Mouse (Mus musculus) heart, adult 2 months (tissue): Measurements from ENCODE around the gene Cfap161. TPM values are rescaled to one million over a fixed set of nuclear protein-coding genes. Genes with fewer than 3 reads are reported as not detected.
A peak's percentile ranks its signal among the peaks of the same experiment; 100 is the strongest.

Source experiments
- DNase-seq, 2 experiments: peaks; one replicate each; pipeline ENCODE4 v3.0.0; 2021
- H3K27ac ChIP-seq: fragments of 200-600 bp; 2 replicates; pipeline ENCODE4 v1.8.1; 2022
- H3K27me3 ChIP-seq: fragments of 200-500 bp; 2 replicates; pipeline ENCODE4 v1.6.1; 2012; ENCODE audit warnings: mild to moderate bottlenecking, low read length, inconsistent platforms, mixed read lengths; ENCODE audit not compliant: control insufficient read depth, insufficient read depth
- H3K36me3 ChIP-seq: fragments of 200-500 bp; 2 replicates; pipeline ENCODE4 v1.6.1; 2012; ENCODE audit warnings: low read length, inconsistent platforms; ENCODE audit not compliant: control insufficient read depth, insufficient read depth
- H3K4me1 ChIP-seq: fragments of 200-500 bp; 2 replicates; pipeline ENCODE4 v1.6.1; 2011; ENCODE audit warnings: low read length; ENCODE audit not compliant: control insufficient read depth, insufficient read depth
- H3K4me3 ChIP-seq: fragments of 200-600 bp; 2 replicates; pipeline ENCODE4 v1.8.1; 2022
- H3K79me2 ChIP-seq: fragments of 200-500 bp; replicated peaks from 2 replicates; pipeline ENCODE4 v1.6.1; 2012; ENCODE audit warnings: mild to moderate bottlenecking, inconsistent platforms, low read length, moderate library complexity, mixed read lengths; ENCODE audit not compliant: control insufficient read depth, insufficient read depth
- H3K9ac ChIP-seq: fragments of 200-500 bp; 2 replicates; pipeline ENCODE4 v1.6.1; 2012; ENCODE audit warnings: low read depth, mild to moderate bottlenecking, control low read depth, inconsistent platforms, low read length, mixed read lengths
- CTCF ChIP-seq: fragments of 200-600 bp; IDR thresholded peaks from 2 replicates; pipeline ENCODE4 v1.8.1; 2022; ENCODE audit warnings: antibody characterized with exemption, mild to moderate bottlenecking, moderate library complexity
- EP300 ChIP-seq: fragments of 200-500 bp; IDR thresholded peaks from 2 replicates; pipeline ENCODE4 v1.6.1; 2011; ENCODE audit warnings: low read depth, low read length, control low read depth; ENCODE audit not compliant: insufficient read depth
- POLR2A ChIP-seq: fragments of 200-500 bp; IDR thresholded peaks from 2 replicates; pipeline ENCODE4 v1.6.1; 2011; ENCODE audit warnings: mild to moderate bottlenecking, low read depth, low read length, control low read depth; ENCODE audit not compliant: insufficient read depth
- WGBS: fragments of 180-500 bp; shearing (Covaris S2); methylation state at CpG from one replicate; pipeline ENCODE4 v1.1.7; 2018; 5-methylcytosine and 5-hydroxymethylcytosine counted together
- intact Hi-C: fragments of 180-260 bp; cut with DNase I; formaldehyde crosslinking; loops from one replicate; pipeline ENCODE4 v1.15.1; 2025
- polyA plus RNA-seq: library from polyadenylated mRNA; depleted of rRNA; stranded (reverse); fragments of >200 nt; gene quantifications from 2 replicates; pipeline ENCODE4 v1.2.3, GENCODE M21; 2012
- total RNA-seq, 2 experiments: library from RNA; stranded (reverse); gene quantifications; 2 replicates each; pipeline ENCODE4 v1.2.3; 2021

Gene Cfap161
- total and polyA plus RNA-seq, 3 experiments = 0.35 TPM; not detected in 2

DNA sequence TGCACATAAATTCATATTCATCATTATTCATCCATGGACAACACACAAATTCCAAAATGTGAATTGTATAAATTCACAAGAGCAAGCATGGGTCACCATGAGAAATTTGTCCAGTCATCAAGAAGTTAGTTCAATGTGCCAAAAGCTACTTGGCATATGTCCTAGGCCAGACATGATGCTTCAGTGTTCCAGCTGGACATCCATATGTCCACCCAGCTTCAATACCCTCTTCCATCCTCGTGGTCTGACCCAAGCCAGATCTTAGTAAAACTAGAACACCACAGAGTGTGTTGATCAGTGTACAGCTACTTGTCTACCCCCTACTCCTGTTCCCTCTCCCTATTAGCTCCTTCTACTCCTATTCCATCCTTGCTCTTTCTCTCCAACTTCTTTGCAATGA lies 43.6 kb downstream of the Cfap161 start:
- no peaks in the 10 kb centered on the region for H3K79me2 ChIP-seq
- no peak for TF ChIP-seq POLR2A
- TF ChIP-seq EP300 = no peak
- TF ChIP-seq CTCF = no peak
- no peaks in the 10 kb centered on the region for H3K36me3 ChIP-seq
- no peak for DNase-seq
- no peaks in the 10 kb centered on the region for H3K27me3 ChIP-seq
- intact Hi-C loops = no loop called here
- peaks cover 2% of the 10 kb centered on the region; the same call in 1 of the 2 replicates for H3K4me1 ChIP-seq
- no peak overlapping the region for H3K27ac ChIP-seq
- no peak overlapping the region for H3K9ac ChIP-seq
- no peak overlapping the region for H3K4me3 ChIP-seq
- WGBS = 48% methylated on average over 1 of the region's 1 CpGs

DNA sequence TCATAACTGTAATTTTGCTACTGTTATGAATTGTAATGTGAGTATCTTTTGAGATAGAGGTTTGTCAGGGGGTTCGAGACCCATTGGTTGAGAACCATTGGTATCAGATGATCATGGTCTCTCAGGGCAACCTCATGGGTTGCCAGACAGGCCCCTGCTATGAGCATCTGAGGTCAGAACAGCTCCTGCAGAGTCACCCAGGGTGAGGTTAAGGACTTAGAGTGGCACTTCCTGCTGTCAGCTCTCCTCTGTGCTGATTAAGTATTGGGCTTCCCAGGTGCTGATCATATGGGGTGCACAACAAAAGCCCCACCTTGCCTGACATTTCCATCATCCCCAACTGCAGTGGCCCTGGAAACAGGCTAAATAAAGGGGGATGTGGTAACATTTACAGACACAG lies 46.3 kb downstream of the Cfap161 start:
- Histone ChIP-seq H3K79me2 (no peaks in the 10 kb centered on the region), H3K4me1 (peaks cover 7% of the 10 kb centered on the region), H3K4me3 (no peak overlapping the region), H3K9ac (no peak overlapping the region), H3K36me3 (no peaks in the 10 kb centered on the region), H3K27me3 (no peaks in the 10 kb centered on the region), H3K27ac (no peak overlapping the region)
- 78% methylated on average over 1 of the region's 1 CpGs for WGBS
- intact Hi-C loops = no loop called here
- no peak for TF ChIP-seq EP300
- no peak for TF ChIP-seq CTCF
- no peak for TF ChIP-seq POLR2A
- no peak for DNase-seq

DNA sequence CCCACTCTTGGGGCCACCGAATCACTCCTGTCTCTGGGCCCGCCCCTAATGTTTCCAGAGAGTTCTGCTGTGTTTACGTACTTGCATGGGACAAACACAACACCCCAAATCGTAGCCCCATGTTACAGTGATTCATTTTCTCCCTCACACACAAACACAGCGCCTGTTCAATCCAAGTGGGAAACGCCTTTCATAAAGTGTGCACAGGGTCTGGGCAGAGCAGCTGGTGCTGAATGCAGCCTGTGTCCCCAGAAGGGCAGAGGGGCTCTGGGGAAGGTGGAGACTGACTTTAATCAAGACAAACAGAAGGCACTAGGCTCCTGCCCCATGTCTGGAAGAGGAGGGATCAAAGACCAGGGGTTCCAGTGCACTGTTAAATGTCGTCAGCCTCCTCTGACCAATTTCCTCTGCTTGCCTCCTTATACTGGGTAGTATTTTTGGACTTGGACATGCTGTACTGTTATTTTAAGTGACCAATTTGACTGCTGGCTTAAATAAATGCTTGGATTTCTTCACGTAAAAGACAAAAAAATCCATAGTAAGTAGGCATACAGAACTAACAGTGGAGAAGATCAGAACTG lies 48.5 kb downstream of the Cfap161 start:
- Histone ChIP-seq H3K4me3 (peak overlapping the region; percentile 38; the same call in 1 of the 2 replicates), H3K27ac (peak overlapping the region; percentile 29), H3K79me2 (no peaks in the 10 kb centered on the region), H3K4me1 (peaks cover 9% of the 10 kb centered on the region), H3K36me3 (no peaks in the 10 kb centered on the region), H3K9ac (no peak overlapping the region), H3K27me3 (no peaks in the 10 kb centered on the region)
- 51% methylated on average over 8 of the region's 8 CpGs for WGBS
- intact Hi-C loops = no loop called here
- DNase-seq = no peak
- TF ChIP-seq EP300 = no peak
- TF ChIP-seq CTCF = no peak
- TF ChIP-seq POLR2A = no peak

DNA sequence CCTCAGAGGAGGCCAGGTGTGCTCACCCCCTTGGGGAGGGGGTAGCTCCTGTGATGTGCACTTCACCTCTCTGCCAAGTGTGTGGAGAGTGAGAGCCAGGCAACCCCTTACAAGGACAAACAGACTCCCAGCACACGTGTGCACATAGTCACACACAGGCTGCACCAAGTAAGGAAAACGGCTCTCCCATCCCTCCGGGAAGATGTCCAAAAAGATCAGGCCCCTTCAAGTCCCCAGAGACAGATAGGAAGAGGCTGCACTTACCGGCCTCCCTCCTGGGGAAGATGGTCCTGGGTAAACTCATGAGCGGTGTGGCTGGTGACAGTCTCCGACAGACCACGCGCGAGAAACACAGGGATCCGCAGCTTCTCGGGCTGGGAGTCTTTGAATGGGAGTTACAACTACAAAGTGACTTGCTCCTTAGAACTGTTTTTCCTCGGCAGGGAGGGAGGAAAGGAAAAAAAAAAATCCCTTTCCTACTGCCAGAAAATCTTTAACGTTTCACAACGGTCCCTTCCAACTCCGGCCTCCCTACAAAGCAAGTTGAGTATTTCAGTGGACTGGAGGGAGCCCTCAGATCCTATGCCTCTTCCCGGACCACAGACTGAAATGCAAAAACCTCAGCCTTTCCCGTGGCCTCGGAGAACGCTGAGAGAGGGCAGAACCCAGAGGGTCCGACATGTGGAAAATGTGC lies 49.1 kb downstream of the Cfap161 start, which contains the start of gene Il16:
TSS of gene Il16 (minus strand) at position 314 of the 694 bp plus-strand sequence.
- Histone ChIP-seq H3K36me3 (no peaks in the 10 kb centered on the region), H3K27ac (peak within 1 kb of the TSS; percentile 29)

DNA sequence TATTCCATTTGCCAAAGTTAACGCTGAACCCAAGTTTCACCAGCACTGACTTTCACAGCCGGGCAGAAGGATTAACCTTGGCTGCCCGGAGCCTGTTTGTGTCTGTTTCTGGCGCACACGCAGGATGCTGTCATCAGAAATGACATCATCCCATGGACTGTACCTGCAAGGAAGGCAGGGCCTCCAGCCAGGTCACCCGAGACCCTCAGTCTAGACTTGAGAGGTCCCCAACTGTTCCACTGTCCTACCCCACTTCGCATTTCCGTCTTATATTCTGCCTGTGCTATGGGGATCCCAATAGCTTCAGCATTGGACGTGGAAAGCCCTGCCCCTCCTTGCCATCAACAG lies 49.6 kb downstream of the Cfap161 start:
- Histone ChIP-seq H3K79me2 (no peaks in the 10 kb centered on the region), H3K4me1 (peaks cover 10% of the 10 kb centered on the region), H3K9ac (peak overlapping the region; percentile 33), H3K36me3 (no peaks in the 10 kb centered on the region), H3K27ac (peak overlapping the region; percentile 29), H3K4me3 (peak overlapping the region; percentile 38), H3K27me3 (no peaks in the 10 kb centered on the region; the same call in 1 of the 2 replicates)
- WGBS = 38% methylated on average over 9 of the region's 9 CpGs
- no peak for DNase-seq
- intact Hi-C loops = no loop called here
- TF ChIP-seq EP300 (no peak), CTCF (no peak), POLR2A (no peak)

More for the DNA sequence above, 49.1 kb downstream of the Cfap161 start, which contains the start of gene Il16:
- peaks cover 10% of the 10 kb centered on the region for H3K4me1 ChIP-seq
- intact Hi-C loops = no loop called here
- H3K9ac ChIP-seq = peak within 1 kb of the TSS; percentile 33
- peak within 1 kb of the TSS; percentile 38 for H3K4me3 ChIP-seq
- H3K27me3 ChIP-seq = no peaks in the 10 kb centered on the region; the same call in 1 of the 2 replicates
- WGBS = 10% methylated on average over 20 of the region's 20 CpGs
- DNase-seq = peak; percentile 46 to 51
- no peak for TF ChIP-seq POLR2A
- no peak for TF ChIP-seq EP300
- no peak for TF ChIP-seq CTCF
- H3K79me2 ChIP-seq = no peaks in the 10 kb centered on the region

DNA sequence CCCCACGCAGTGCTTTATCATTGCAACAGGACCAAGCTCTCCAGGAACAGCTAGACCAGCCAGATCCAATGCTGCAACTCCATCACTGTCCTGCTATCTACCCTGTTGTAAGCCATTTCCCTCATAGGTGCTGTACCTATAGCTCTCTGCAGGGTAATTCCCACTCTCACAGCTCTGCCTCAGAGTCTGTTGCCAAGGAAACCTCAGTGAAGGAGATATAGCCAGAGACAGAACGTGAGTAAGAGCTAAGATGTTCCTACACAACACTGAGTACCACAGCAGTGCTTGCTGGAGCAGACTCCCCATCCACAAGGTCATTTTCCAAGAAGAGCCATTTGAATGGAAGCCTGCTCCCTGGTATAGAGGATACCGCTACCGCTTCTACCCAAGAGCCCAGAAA lies 50.4 kb downstream of the Cfap161 start:
- H3K27me3 ChIP-seq = no peaks in the 10 kb centered on the region; the same call in 1 of the 2 replicates
- peak overlapping the region; percentile 29; the same call in 1 of the 2 replicates for H3K27ac ChIP-seq
- DNase-seq = no peak
- intact Hi-C loops = no loop called here
- no peaks in the 10 kb centered on the region for H3K79me2 ChIP-seq
- no peak overlapping the region for H3K9ac ChIP-seq
- TF ChIP-seq CTCF (no peak), EP300 (no peak), POLR2A (no peak)
- WGBS = 82% methylated on average over 4 of the region's 4 CpGs
- H3K36me3 ChIP-seq = no peaks in the 10 kb centered on the region
- no peak overlapping the region; the same call in 1 of the 2 replicates for H3K4me3 ChIP-seq
- peaks cover 12% of the 10 kb centered on the region for H3K4me1 ChIP-seq
